Mouse (Mus musculus): ENCODE data around the gene Tspan9. TPM values are rescaled to one million over a fixed set of nuclear protein-coding genes. Genes with fewer than 3 reads are reported as not detected.
A peak's percentile ranks its signal among the peaks of the same experiment; 100 is the strongest.

Gene Tspan9
- total RNA-seq, 2 experiments from 2014 or later = 52.0 to 57.2 TPM

GRCm38 (mm10) chr6:128019119-128019518 is 124.3 kb downstream of the Tspan9 start:
- DNase-seq = no peak

DNA sequence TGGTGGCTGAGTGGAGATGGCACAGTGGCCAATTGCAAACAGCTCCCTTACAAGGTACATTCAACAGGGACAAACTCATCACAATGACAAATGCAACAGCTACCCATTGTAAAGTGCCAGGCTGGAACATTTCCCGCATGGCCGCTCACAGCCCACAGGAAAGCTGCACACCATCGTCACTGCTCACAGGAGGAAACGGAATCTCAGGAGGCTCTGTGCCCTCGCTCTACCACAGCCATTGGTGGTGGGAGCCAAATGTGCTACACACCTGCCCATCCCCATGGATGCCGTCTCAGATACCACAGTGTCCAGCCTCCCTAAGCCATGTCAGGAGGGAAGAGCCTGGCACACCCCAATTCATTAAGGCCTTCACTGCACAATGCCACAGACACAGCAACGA is 128.1 kb downstream of the Tspan9 start:
- no peak for DNase-seq

DNA sequence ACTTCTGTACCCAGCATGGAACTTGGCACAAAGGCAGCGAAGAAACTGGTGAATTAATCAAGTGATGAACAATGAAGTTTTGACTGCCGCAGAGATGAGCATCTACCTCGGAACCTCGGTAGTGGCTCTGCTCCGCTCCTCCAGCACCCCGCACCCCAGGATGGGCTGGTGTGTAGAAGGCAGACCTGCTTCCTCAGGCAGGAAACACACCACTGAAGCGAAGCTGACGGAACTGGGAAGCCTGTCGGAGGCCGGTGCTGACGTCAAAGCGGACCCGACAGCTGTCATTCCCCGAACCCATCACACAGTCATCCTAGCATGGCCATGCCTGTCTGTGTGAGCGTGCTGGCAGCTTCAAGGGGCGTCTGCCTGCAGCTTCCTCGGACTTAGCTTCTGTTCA is 131.6 kb downstream of the Tspan9 start:
- peak in 1 of 2 experiments; percentile 27 for DNase-seq

DNA sequence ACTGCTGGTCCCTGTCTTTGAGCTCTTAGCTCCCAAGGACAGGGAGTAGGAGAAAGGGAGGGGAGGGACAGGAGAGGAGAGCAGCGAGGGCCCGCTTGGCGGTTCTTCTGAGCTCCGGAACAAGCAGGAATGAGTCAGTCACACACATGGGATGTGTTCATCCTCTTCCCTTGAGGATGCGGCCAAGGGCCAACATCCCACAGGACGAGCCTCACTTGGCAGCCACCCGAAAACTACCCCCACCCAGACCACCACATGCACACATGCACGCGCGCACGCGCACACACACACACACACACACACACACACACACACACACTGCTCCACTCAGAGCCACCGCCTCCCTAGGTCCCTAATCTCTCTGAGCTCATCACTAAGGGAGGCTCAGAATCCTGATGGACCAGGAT is 132.3 kb downstream of the Tspan9 start:
- peak; percentile 52 to 68 for DNase-seq

DNA sequence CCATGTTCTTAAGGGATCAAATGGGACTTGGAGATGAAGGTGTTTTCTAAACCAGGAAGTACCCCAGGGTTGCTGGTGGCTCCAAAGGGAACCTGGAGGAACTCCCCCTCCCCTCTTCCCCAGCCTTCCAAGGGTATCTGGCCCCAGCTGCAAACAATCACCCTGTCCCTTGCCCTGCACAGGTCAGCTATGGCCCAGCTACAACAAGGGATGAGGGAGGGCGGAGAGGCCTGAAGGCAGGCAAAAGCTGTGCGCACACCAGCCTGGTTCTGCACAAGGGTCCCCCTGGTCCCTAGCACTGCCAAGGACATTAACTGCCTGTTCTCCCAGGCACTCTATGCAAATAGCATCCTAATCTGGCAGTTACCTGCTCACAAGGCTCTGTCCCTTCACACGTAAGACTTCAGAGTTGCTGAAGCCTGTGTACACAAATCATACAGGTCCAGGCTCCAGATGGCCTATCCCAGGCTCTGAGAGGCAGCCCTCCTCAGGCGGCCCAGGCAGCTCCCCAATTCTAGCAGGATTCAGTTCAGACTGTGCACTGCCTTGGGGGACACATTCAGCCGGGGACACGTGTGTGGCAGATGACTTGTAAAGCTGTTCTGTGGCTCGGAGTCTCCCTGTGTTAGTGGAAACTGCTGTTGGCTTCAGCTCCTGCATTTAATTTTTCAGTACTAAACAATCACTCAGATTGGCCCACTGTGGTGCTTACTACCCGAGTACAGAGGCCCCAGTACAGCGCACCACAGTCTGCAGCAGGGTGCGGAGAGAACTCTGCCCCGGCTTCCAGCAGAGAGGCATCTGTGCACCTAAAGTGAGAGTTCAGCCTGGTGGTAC is 133.0 kb downstream of the Tspan9 start:
- no peak for DNase-seq

- no peak for DNase-seq
Observed at GRCm38 (mm10) chr6:128007982-128008562, 135.3 kb downstream of the Tspan9 start.

DNA sequence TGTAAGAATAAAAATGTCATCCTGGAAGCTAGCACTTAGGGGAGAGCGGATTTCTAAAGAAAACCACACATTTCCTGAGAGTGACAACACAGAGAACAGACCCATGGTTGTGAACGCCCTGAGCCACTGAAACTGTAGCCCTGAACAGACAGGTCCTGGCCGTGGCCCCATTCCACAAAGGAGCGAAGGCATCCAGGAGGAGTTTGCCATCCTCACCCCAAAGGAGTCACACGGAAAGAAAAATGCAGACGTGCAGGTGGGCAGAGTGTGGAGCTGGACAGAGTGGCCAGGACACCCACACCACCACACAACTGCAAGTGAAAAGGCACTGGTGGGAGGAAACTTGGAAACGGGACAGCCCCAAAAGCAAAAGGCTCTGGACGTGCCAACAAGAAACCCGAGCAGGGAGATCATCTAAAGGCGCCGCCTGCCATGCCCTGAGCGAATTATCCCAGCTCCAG is 136.1 kb downstream of the Tspan9 start:
- DNase-seq = peak in 1 of 2 experiments; percentile 13

DNA sequence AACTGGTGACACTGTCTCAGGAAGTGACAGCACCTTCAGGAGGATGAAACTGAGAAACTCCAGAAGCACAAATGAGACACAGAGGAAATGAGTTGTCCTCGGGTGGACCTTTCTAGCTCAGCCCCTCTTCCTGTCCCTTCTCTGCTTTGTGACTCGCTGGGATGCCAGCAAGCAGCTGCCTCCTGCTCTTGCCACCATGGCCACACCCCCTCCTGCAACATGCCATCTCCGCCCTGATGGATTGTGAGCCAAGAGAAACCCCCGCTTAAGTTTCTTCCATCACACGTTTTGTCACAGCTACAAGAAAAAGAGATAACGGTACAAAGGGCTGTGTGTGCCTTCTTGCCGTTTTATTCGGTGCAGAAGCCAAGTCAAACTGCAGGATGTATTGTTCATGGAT is 137.2 kb downstream of the Tspan9 start:
- DNase-seq = no peak

GRCm38 (mm10) chr6:128004544-128004943 is 138.8 kb downstream of the Tspan9 start:
- no peak for DNase-seq

- no peak for DNase-seq
Observed at GRCm38 (mm10) chr6:128003542-128003941, 139.9 kb downstream of the Tspan9 start.

DNA sequence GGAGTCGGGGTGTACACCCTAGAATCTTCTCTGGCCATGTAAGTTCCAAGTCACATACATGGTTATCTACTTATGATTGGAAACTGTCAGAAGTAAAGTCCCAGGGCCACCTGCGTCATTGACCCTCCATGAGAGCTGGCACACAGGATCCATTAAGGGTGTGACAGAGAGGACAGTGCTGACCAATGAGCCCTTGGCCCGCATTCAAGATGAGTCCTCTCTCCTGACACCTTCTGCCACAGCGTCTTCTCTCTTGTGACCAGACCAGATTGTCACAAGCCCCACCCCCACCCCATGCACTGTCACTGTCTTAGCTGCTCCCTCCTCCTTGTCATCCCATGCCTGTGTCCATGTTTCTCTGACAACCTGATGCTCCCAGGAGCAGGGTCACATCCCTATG is 140.7 kb downstream of the Tspan9 start:
- DNase-seq = no peak

DNA sequence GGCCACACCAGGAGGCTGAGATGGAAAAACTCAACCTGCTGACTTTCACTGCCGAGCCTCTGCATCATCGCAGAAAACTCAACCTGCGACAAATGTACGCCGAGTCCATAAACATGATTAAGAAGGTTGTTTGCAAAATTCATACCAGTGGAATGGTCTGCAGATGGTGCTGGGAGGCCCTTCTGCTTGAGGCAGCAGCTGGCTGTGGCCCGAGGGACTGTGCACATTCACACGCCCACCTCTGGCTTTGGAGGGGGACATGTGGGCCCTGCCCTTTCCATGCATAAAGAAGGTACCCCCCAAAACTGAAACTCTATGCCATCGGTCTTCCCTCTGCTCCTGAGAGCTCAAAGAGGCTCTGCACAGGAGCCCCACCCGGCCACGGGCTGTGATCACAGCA is 141.3 kb downstream of the Tspan9 start:
- no peak for DNase-seq

DNA sequence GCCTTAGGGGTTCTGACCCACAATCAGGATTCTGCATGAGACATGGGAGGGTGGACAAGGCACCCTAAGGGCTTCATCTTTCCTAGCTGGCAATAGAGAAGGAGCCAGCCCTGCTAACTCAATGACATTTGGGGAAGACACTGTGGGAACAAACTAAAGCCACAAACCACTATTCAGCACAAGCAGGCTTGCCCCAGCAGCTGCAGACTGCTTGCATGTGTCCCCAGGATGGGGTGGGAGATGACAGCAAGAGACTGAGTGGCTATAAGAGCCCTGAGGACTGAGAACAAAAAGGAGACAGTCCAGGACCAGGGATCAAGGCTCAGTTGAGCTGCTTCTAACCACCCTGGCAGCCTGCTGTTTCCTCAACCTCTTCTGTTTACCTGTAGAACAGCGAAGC is 141.8 kb downstream of the Tspan9 start:
- DNase-seq = no peak

- DNase-seq = no peak
Observed at GRCm38 (mm10) chr6:128000777-128001176, 142.6 kb downstream of the Tspan9 start.

DNA sequence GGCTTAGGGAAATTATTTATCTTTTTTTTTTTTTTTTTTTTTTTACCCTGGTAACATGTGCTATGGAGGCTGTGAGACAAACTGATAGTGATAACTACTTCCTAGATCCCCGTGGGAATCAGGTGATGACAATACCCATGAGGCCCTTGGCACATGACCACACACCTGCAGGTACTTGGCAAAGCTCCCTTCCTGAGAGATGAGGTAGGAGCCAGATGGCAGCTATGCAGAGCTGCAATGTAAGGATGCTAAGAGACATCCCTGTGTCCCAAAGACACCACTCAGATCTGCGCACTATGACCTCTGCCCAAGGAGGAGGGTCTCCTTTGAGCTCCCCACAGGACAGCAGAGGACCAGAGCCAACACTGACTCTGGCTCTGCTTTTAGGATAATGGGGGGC is 144.3 kb downstream of the Tspan9 start:
- no peak for DNase-seq

GRCm38 (mm10) chr6:127996928-127997327 is 146.5 kb downstream of the Tspan9 start:
- DNase-seq = no peak

GRCm38 (mm10) chr6:127992993-127993392 is 150.4 kb downstream of the Tspan9 start:
- no peak for DNase-seq

DNA sequence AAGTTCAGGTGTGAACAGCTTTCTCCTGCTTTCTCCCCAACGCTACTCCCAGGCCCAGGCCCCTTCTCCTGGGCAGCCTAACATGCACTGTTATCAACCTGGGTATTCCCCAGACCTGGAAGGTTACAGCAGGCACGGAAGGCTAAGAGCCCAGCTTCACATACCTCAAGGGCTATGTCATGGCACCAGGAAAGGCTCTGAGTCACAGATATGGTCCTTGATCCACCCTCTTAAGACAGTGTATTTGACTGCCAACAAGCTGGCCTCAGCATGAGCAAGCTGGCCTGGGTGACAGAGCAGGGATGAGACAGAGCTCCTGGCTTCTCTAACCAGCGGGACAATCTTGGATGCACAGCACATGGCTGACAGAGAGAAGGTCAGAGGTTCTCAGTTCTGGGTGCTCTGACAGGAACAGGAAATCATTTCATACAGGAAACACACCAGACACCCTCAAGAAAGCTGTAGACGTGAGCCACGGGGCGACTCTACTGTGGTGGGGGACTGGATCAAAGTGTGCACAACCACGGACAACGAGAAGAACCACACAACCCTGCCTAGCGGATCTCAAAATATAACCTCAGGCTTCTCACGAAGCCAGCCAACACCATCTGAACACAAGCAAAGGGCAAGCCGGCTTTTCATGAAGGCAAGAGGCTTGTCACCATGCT is 151.8 kb downstream of the Tspan9 start:
- DNase-seq = peak; percentile 68 to 70

- DNase-seq = peak; percentile 53 to 65
Observed at GRCm38 (mm10) chr6:127989624-127990212, 153.7 kb downstream of the Tspan9 start.

DNA sequence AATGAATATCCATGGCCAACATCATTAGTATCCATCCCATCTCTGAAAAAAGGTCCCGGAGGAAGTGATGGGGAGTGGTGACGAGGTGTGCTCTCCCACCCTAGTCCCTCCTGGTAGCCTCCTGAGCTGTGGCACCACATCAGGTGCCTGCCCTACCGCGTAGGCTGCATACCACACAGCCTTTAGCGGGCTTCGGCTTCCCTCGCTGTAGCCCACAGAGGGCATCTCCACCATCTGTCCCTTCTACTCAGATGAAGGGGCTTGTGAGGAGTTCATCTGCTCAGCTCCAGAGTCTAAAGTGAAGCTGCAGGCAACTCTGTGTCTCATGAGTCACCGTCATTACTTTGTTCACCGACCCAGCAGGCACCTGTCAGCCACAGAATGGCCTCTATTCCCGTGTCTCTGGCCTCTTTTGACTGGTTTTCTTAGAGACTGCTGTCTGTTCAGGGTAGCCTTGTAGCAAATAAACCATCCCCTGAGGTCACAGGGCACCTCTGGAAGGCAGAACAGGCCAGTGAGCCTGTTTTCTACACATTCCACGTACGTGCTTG is 154.4 kb downstream of the Tspan9 start:
- DNase-seq = no peak

- DNase-seq = peak in 1 of 2 experiments; percentile 31
Observed at GRCm38 (mm10) chr6:127987374-127987773, 156.0 kb downstream of the Tspan9 start.

DNA sequence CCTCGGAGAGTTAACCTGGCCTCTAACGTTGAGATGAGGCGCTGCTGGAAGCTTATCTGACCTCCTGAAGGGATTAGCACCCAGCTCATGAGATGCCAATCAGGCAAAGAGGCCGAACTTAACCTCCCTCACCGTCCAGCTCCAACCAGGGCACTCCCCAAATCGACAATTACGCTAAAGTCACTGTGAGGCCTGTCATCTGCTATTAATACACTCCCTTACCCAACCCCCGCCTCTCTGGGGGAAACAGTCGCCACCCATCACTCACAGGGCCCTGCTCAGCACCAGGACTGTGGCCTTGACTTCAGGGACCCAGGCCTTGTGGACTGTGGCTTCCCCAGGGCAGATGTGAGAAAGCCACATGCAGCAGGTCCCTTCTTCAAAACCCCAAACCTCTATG is 157.0 kb downstream of the Tspan9 start:
- DNase-seq = no peak

Data from adrenal gland, postnatal 36 days (tissue).